Mouse (Mus musculus): ENCODE measurements at regions not wholly inside any gene's neighbourhood (a gene's known extent, or its start where the extent isn't known, plus 50 kb on each side); places are given as distances from the start of the nearest gene placed in this dataset.
A peak's percentile ranks its signal among the peaks of the same experiment; 100 is the strongest.

GRCm38 (mm10) chr13:111939534-111940115, 130.8 kb upstream of the Map3k1 start:
- DNase-seq (ENCODE audit: low spot score in 2 of 2) = no peak

- DNase-seq (ENCODE audit: low spot score in 2 of 2) = no peak
Measured at GRCm38 (mm10) chr13:111940275-111940674, 131.5 kb upstream of the Map3k1 start.

- DNase-seq (ENCODE audit: low spot score in 2 of 2) = no peak
Measured at GRCm38 (mm10) chr13:111940796-111941513, 132.2 kb upstream of the Map3k1 start.

- no peak for DNase-seq (ENCODE audit: low spot score in 2 of 2)
Measured at GRCm38 (mm10) chr13:111941946-111942345, 133.2 kb upstream of the Map3k1 start.

GRCm38 (mm10) chr13:111943392-111944088, 134.7 kb upstream of the Map3k1 start:
- DNase-seq (ENCODE audit: low spot score in 2 of 2) = no peak

- peak; percentile 42 to 64 for DNase-seq (ENCODE audit: low spot score in 2 of 2)
Measured at GRCm38 (mm10) chr13:111944089-111944406, 135.3 kb upstream of the Map3k1 start.

GRCm38 (mm10) chr13:111946271-111946670, 137.5 kb upstream of the Map3k1 start:
- no peak for DNase-seq (ENCODE audit: low spot score in 2 of 2)

- no peak for DNase-seq (ENCODE audit: low spot score in 2 of 2)
Measured at GRCm38 (mm10) chr13:111946811-111947210, 138.0 kb upstream of the Map3k1 start.

GRCm38 (mm10) chr13:111948395-111948794, 139.6 kb upstream of the Map3k1 start:
- no peak for DNase-seq (ENCODE audit: low spot score in 2 of 2)

GRCm38 (mm10) chr13:111950042-111950441, 141.2 kb upstream of the Map3k1 start:
- no peak for DNase-seq (ENCODE audit: low spot score in 2 of 2)

GRCm38 (mm10) chr13:111953860-111954519, 145.2 kb upstream of the Map3k1 start:
- no peak for DNase-seq (ENCODE audit: low spot score in 2 of 2)

- no peak for DNase-seq (ENCODE audit: low spot score in 2 of 2)
Measured at GRCm38 (mm10) chr13:111954520-111954884, 145.7 kb upstream of the Map3k1 start.

GRCm38 (mm10) chr13:111957118-111957517, 148.3 kb upstream of the Map3k1 start:
- no peak for DNase-seq (ENCODE audit: low spot score in 2 of 2)

GRCm38 (mm10) chr13:111957674-111958273, 149.0 kb upstream of the Map3k1 start:
- DNase-seq (ENCODE audit: low spot score in 2 of 2) = no peak

GRCm38 (mm10) chr13:111958421-111958820, 149.6 kb upstream of the Map3k1 start:
- no peak for DNase-seq (ENCODE audit: low spot score in 2 of 2)

GRCm38 (mm10) chr13:111960036-111960435, 151.2 kb upstream of the Map3k1 start:
- DNase-seq (ENCODE audit: low spot score in 2 of 2) = no peak

GRCm38 (mm10) chr13:111961423-111961822, 152.6 kb upstream of the Map3k1 start:
- no peak for DNase-seq (ENCODE audit: low spot score in 2 of 2)

- DNase-seq (ENCODE audit: low spot score in 2 of 2) = no peak
Measured at GRCm38 (mm10) chr13:111962155-111962554, 153.4 kb upstream of the Map3k1 start.

- no peak for DNase-seq (ENCODE audit: low spot score in 2 of 2)
Measured at GRCm38 (mm10) chr13:111966113-111966512, 157.3 kb upstream of the Map3k1 start.

GRCm38 (mm10) chr13:111966627-111967026, 157.8 kb upstream of the Map3k1 start:
- no peak for DNase-seq (ENCODE audit: low spot score in 2 of 2)

GRCm38 (mm10) chr13:111968197-111968596, 159.4 kb upstream of the Map3k1 start:
- no peak for DNase-seq (ENCODE audit: low spot score in 2 of 2)

- no peak for DNase-seq (ENCODE audit: low spot score in 2 of 2)
Measured at GRCm38 (mm10) chr13:111974282-111974681, 165.5 kb upstream of the Map3k1 start.
